Mouse (Mus musculus): ENCODE results near the gene Zfp503. TPM values are rescaled to one million over a fixed set of nuclear protein-coding genes. Genes with fewer than 3 reads are reported as not detected.

The Zfp503 gene
- polyA plus RNA-seq (2016; fragmentation: Nextera tagmentation; extraction: Ambion mirVana), result 7.6 and 8.6 TPM in 2 replicates

GRCm38 (mm10) chr14:21989291-21989913 is at the start of gene Zfp503:
TSS of gene Zfp503 (minus strand) at chr14:21989601.
- H3K9me3 ChIP-seq, result no peaks in the 10 kb centered on the region
- peak; percentile 77 for DNase-seq (ENCODE audit: extremely low spot score, low spot score)
- peak within 1 kb of the TSS; percentile 96 for H3K27ac ChIP-seq
- WGBS, result under 1% methylated on average over 37 of the region's 37 CpGs
- H3K36me3 ChIP-seq (replicated peaks), result peaks cover 18% of the 10 kb centered on the region
- peak within 1 kb of the TSS; percentile 88 for H3K4me3 ChIP-seq
- peaks cover 85% of the 10 kb centered on the region for H3K4me1 ChIP-seq
- H3K27me3 ChIP-seq (ENCODE audit: poor library complexity, severe bottlenecking), result peaks cover 97% of the 10 kb centered on the region

GRCm38 (mm10) chr14:22037498-22038131 is 48.2 kb upstream of the Zfp503 start:
- Histone ChIP-seq H3K4me1 (peaks cover 48% of the 10 kb centered on the region), H3K27me3 (ENCODE audit: poor library complexity, severe bottlenecking) (peaks cover 85% of the 10 kb centered on the region), H3K9me3 (no peaks in the 10 kb centered on the region), H3K4me3 (no peak overlapping the region), H3K27ac (no peak overlapping the region), H3K36me3 (replicated peaks) (no peaks in the 10 kb centered on the region)
- no peak for DNase-seq (ENCODE audit: extremely low spot score, low spot score)
- WGBS, result 65% methylated on average over 16 of the region's 16 CpGs

GRCm38 (mm10) chr14:22036802-22037497 is 47.5 kb upstream of the Zfp503 start:
- Histone ChIP-seq H3K4me1 (peaks cover 48% of the 10 kb centered on the region), H3K4me3 (no peak overlapping the region), H3K9me3 (no peaks in the 10 kb centered on the region), H3K27ac (no peak overlapping the region), H3K36me3 (replicated peaks) (no peaks in the 10 kb centered on the region), H3K27me3 (ENCODE audit: poor library complexity, severe bottlenecking) (peaks cover 83% of the 10 kb centered on the region)
- 71% methylated on average over 12 of the region's 12 CpGs for WGBS
- DNase-seq (ENCODE audit: extremely low spot score, low spot score), result no peak

- DNase-seq (ENCODE audit: extremely low spot score, low spot score), result no peak
Measured at GRCm38 (mm10) chr14:22036338-22036737, 46.9 kb upstream of the Zfp503 start.

GRCm38 (mm10) chr14:22035900-22036299 is 46.5 kb upstream of the Zfp503 start:
- 37% methylated on average over 3 of the region's 3 CpGs for WGBS
- Histone ChIP-seq H3K27ac (no peak overlapping the region), H3K4me1 (peaks cover 48% of the 10 kb centered on the region), H3K36me3 (replicated peaks) (no peaks in the 10 kb centered on the region), H3K4me3 (no peak overlapping the region), H3K27me3 (ENCODE audit: poor library complexity, severe bottlenecking) (peaks cover 73% of the 10 kb centered on the region), H3K9me3 (no peaks in the 10 kb centered on the region)
- no peak for DNase-seq (ENCODE audit: extremely low spot score, low spot score)

More at GRCm38 (mm10) chr14:22036338-22036737, 46.9 kb upstream of the Zfp503 start:
- Histone ChIP-seq H3K9me3 (no peaks in the 10 kb centered on the region), H3K4me3 (no peak overlapping the region), H3K4me1 (peaks cover 48% of the 10 kb centered on the region), H3K36me3 (replicated peaks) (no peaks in the 10 kb centered on the region), H3K27me3 (ENCODE audit: poor library complexity, severe bottlenecking) (peaks cover 77% of the 10 kb centered on the region), H3K27ac (no peak overlapping the region)
- WGBS, result 52% methylated on average over 6 of the region's 6 CpGs

GRCm38 (mm10) chr14:22023533-22023932 is 34.1 kb upstream of the Zfp503 start:
- DNase-seq (ENCODE audit: extremely low spot score, low spot score), result no peak
- Histone ChIP-seq H3K9me3 (no peaks in the 10 kb centered on the region), H3K27ac (no peak overlapping the region), H3K36me3 (replicated peaks) (no peaks in the 10 kb centered on the region), H3K27me3 (ENCODE audit: poor library complexity, severe bottlenecking) (peaks cover 38% of the 10 kb centered on the region), H3K4me3 (no peak overlapping the region), H3K4me1 (peaks cover 21% of the 10 kb centered on the region)
- WGBS, result 82% methylated on average over 4 of the region's 4 CpGs

- Histone ChIP-seq H3K4me1 (peaks cover 21% of the 10 kb centered on the region), H3K4me3 (no peak overlapping the region), H3K9me3 (no peaks in the 10 kb centered on the region), H3K27me3 (ENCODE audit: poor library complexity, severe bottlenecking) (peaks cover 60% of the 10 kb centered on the region), H3K27ac (no peak overlapping the region), H3K36me3 (replicated peaks) (no peaks in the 10 kb centered on the region)
- DNase-seq (ENCODE audit: extremely low spot score, low spot score), result no peak
- 18% methylated on average over 2 of the region's 2 CpGs for WGBS
Measured at GRCm38 (mm10) chr14:22020885-22021284, 31.5 kb upstream of the Zfp503 start.

- Histone ChIP-seq H3K27ac (peak overlapping the region; percentile 66), H3K27me3 (ENCODE audit: poor library complexity, severe bottlenecking) (peaks cover 67% of the 10 kb centered on the region), H3K36me3 (replicated peaks) (no peaks in the 10 kb centered on the region), H3K9me3 (no peaks in the 10 kb centered on the region), H3K4me1 (peaks cover 21% of the 10 kb centered on the region), H3K4me3 (peak overlapping the region; percentile 52)
- DNase-seq (ENCODE audit: extremely low spot score, low spot score), result peak; percentile 33
- WGBS, result 32% methylated on average over 12 of the region's 12 CpGs
Measured at GRCm38 (mm10) chr14:22019949-22020845, 30.8 kb upstream of the Zfp503 start.

- 4% methylated on average over 33 of the region's 33 CpGs for WGBS
Measured at GRCm38 (mm10) chr14:22019252-22019948, 30.0 kb upstream of the Zfp503 start, which contains the start of gene Lrmda. TSS of gene Lrmda (plus strand) at chr14:22019712.

GRCm38 (mm10) chr14:22017011-22017410 is 27.6 kb upstream of the Zfp503 start:
- Histone ChIP-seq H3K4me1 (peaks cover 21% of the 10 kb centered on the region), H3K36me3 (replicated peaks) (no peaks in the 10 kb centered on the region), H3K27me3 (ENCODE audit: poor library complexity, severe bottlenecking) (peaks cover 91% of the 10 kb centered on the region), H3K27ac (no peak overlapping the region), H3K9me3 (no peaks in the 10 kb centered on the region), H3K4me3 (no peak overlapping the region)
- WGBS, result 78% methylated on average over 5 of the region's 5 CpGs
- no peak for DNase-seq (ENCODE audit: extremely low spot score, low spot score)

More at GRCm38 (mm10) chr14:22019252-22019948, 30.0 kb upstream of the Zfp503 start, which contains the start of gene Lrmda:
- peak within 1 kb of the TSS; percentile 52 for H3K4me3 ChIP-seq
- peaks cover 75% of the 10 kb centered on the region for H3K27me3 ChIP-seq (ENCODE audit: poor library complexity, severe bottlenecking)
- H3K27ac ChIP-seq, result peak within 1 kb of the TSS; percentile 66
- no peaks in the 10 kb centered on the region for H3K9me3 ChIP-seq
- DNase-seq (ENCODE audit: extremely low spot score, low spot score), result peak; percentile 63
- no peaks in the 10 kb centered on the region for H3K36me3 ChIP-seq (replicated peaks)
- peaks cover 21% of the 10 kb centered on the region for H3K4me1 ChIP-seq

- Histone ChIP-seq H3K27ac (no peak overlapping the region), H3K36me3 (replicated peaks) (no peaks in the 10 kb centered on the region), H3K27me3 (ENCODE audit: poor library complexity, severe bottlenecking) (peaks cover 95% of the 10 kb centered on the region), H3K9me3 (no peaks in the 10 kb centered on the region), H3K4me1 (peaks cover 8% of the 10 kb centered on the region), H3K4me3 (no peak overlapping the region)
- 72% methylated on average over 4 of the region's 4 CpGs for WGBS
- DNase-seq (ENCODE audit: extremely low spot score, low spot score), result no peak
Measured at GRCm38 (mm10) chr14:22014781-22015180, 25.4 kb upstream of the Zfp503 start.

- Histone ChIP-seq H3K27me3 (ENCODE audit: poor library complexity, severe bottlenecking) (peaks cover 91% of the 10 kb centered on the region), H3K4me3 (no peak overlapping the region), H3K36me3 (replicated peaks) (no peaks in the 10 kb centered on the region), H3K9me3 (no peaks in the 10 kb centered on the region), H3K27ac (no peak overlapping the region), H3K4me1 (peaks cover 3% of the 10 kb centered on the region)
- 90% methylated on average over 5 of the region's 5 CpGs for WGBS
- no peak for DNase-seq (ENCODE audit: extremely low spot score, low spot score)
Measured at GRCm38 (mm10) chr14:22014315-22014714, 24.9 kb upstream of the Zfp503 start.
